In genomic region chr15:96781560-96781959, GRCm38 (mm10) we compare ENCODE assay signal across 21 mouse cellular contexts.
DNase-seq lines count a peak whose midpoint lies in the region; ATAC-seq and TF ChIP-seq lines count a peak whose summit lies in the region.
"Had no signal": no experiment of that assay in that cellular context is flagged by ENCODE, and none has a peak within 500 bp of the region (broad histone marks: within the 10 kb centered on the region; RNA-seq: fewer than 3 reads in every experiment).

No protein-coding gene starts in this region.

- ATAC-seq in heart, postnatal 0 days (ENCODE audit: insufficient read depth, low read depth), result no peak
- ATAC-seq in lung, postnatal 0 days, result no peak
- ATAC-seq: forebrain, embryonic 14.5 days; hindbrain, embryonic 16.5 days; midbrain, embryonic 15.5 days had no signal

- 0 out of 2 replicates have a peak, but pooled peaks have one; percentile 11 for TF ChIP-seq CTCF in heart, postnatal 0 days (IDR thresholded peaks at IDR 0.05; ENCODE audit: low read depth)
- TF ChIP-seq CTCF in lung, postnatal 0 days (IDR thresholded peaks at IDR 0.05), result peak; percentile 26
- peak; percentile 29 for TF ChIP-seq CTCF in ES-Bruce4 (IDR thresholded peaks at IDR 0.05; ENCODE audit: low read depth, low read length)
- no peak for TF ChIP-seq CTCF in cerebellum, adult 2 months (IDR thresholded peaks at IDR 0.05; ENCODE audit: borderline replicate concordance, insufficient read depth, low read depth, low read length)

- H3K9ac ChIP-seq in heart, postnatal 0 days (replicated peaks; ENCODE audit: low read depth, low read length), result no peak overlapping the region
- no peak overlapping the region for H3K9ac ChIP-seq in lung, postnatal 0 days (replicated peaks; ENCODE audit: low read depth)
- no peak overlapping the region for H3K9ac ChIP-seq in ES-Bruce4 (ENCODE audit: low read depth, poor library complexity, severe bottlenecking)
- H3K9ac ChIP-seq: heart, embryonic 15.5 days; limb, embryonic 15.5 days; lung, embryonic 15.5 days; midbrain, embryonic 15.5 days; neural tube, embryonic 15.5 days; stomach, embryonic 15.5 days had no signal

- no peak for TF ChIP-seq POLR2A in ES-Bruce4 (IDR thresholded peaks at IDR 0.05; ENCODE audit: insufficient read depth, low read length)
- no peak for TF ChIP-seq POLR2A in cerebellum, adult 2 months (IDR thresholded peaks at IDR 0.05; ENCODE audit: borderline replicate concordance, insufficient read depth, low read length)

- TF ChIP-seq EP300 in heart, postnatal 0 days (IDR thresholded peaks at IDR 0.05; ENCODE audit: low read depth), result no peak
- no peak for TF ChIP-seq EP300 in lung, postnatal 0 days (IDR thresholded peaks at IDR 0.05)
- no peak for TF ChIP-seq EP300 in ES-Bruce4 (IDR thresholded peaks at IDR 0.05; ENCODE audit: insufficient read depth, low read depth, low read length)

- no peak overlapping the region for H3K4me3 ChIP-seq in heart, postnatal 0 days (ENCODE audit: low read depth, low read length)
- H3K4me3 ChIP-seq in lung, postnatal 0 days (ENCODE audit: low read depth, low read length), result no peak overlapping the region
- H3K4me3 ChIP-seq in ES-Bruce4 (ENCODE audit: low read depth, low read length), result no peak overlapping the region
- H3K4me3 ChIP-seq in cerebellum, adult 2 months (replicated peaks; ENCODE audit: insufficient read depth, low read depth, low read length), result no peak overlapping the region
- H3K4me3 ChIP-seq: heart, embryonic 15.5 days; limb, embryonic 15.5 days; lung, embryonic 15.5 days; midbrain, embryonic 15.5 days; neural tube, embryonic 15.5 days; stomach, embryonic 15.5 days had no signal

- no peaks in the 10 kb centered on the region for H3K27me3 ChIP-seq in heart, postnatal 0 days (ENCODE audit: control insufficient read depth, insufficient read depth, low read length)
- no peaks in the 10 kb centered on the region for H3K27me3 ChIP-seq in lung, postnatal 0 days (replicated peaks; ENCODE audit: insufficient read depth, low read length)
- no peaks in the 10 kb centered on the region for H3K27me3 ChIP-seq in ES-Bruce4 (ENCODE audit: control insufficient read depth, insufficient read depth, low read length, poor library complexity, severe bottlenecking)
- H3K27me3 ChIP-seq in splenic B cell, adult 2 months (ENCODE audit: control insufficient read depth, insufficient read depth, low read length, poor library complexity, severe bottlenecking), result no peaks in the 10 kb centered on the region
- H3K27me3 ChIP-seq in cerebellum, adult 2 months (ENCODE audit: control insufficient read depth, insufficient read depth, low read length), result no peaks in the 10 kb centered on the region
- H3K27me3 ChIP-seq: heart, embryonic 15.5 days; limb, embryonic 15.5 days; lung, embryonic 15.5 days; midbrain, embryonic 15.5 days; neural tube, embryonic 15.5 days; stomach, embryonic 15.5 days had no signal

- H3K36me3 ChIP-seq in heart, postnatal 0 days (replicated peaks; ENCODE audit: control insufficient read depth, insufficient read depth, low read length), result no peaks in the 10 kb centered on the region
- H3K36me3 ChIP-seq in lung, postnatal 0 days (ENCODE audit: insufficient read depth, low read length), result no peaks in the 10 kb centered on the region
- H3K36me3 ChIP-seq in ES-Bruce4 (ENCODE audit: control insufficient read depth, insufficient read depth, low read length, poor library complexity, severe bottlenecking), result no peaks in the 10 kb centered on the region
- H3K36me3 ChIP-seq in splenic B cell, adult 2 months (ENCODE audit: control insufficient read depth, insufficient read depth, low read length, poor library complexity, severe bottlenecking), result no peaks in the 10 kb centered on the region
- H3K36me3 ChIP-seq: heart, embryonic 15.5 days; limb, embryonic 15.5 days; lung, embryonic 15.5 days; midbrain, embryonic 15.5 days; neural tube, embryonic 15.5 days; stomach, embryonic 15.5 days had no signal

- no peak overlapping the region for H3K4me2 ChIP-seq in heart, postnatal 0 days (ENCODE audit: low read depth, low read length)
- H3K4me2 ChIP-seq in lung, postnatal 0 days (replicated peaks; ENCODE audit: low read depth, low read length), result no peak overlapping the region
- H3K4me2 ChIP-seq: heart, embryonic 15.5 days; limb, embryonic 15.5 days; lung, embryonic 15.5 days; midbrain, embryonic 15.5 days; neural tube, embryonic 15.5 days; stomach, embryonic 15.5 days had no signal

- H3K4me1 ChIP-seq in heart, postnatal 0 days (ENCODE audit: control insufficient read depth, insufficient read depth), result peaks cover 20% of the 10 kb centered on the region
- no peaks in the 10 kb centered on the region for H3K4me1 ChIP-seq in lung, postnatal 0 days (ENCODE audit: insufficient read depth, low read depth, low read length)
- H3K4me1 ChIP-seq in ES-Bruce4 (ENCODE audit: control insufficient read depth, insufficient read depth, low read length), result no peaks in the 10 kb centered on the region
- H3K4me1 ChIP-seq in cerebellum, adult 2 months (ENCODE audit: control insufficient read depth, insufficient read depth, low read length), result no peaks in the 10 kb centered on the region
- H3K4me1 ChIP-seq: limb, embryonic 15.5 days; midbrain, embryonic 15.5 days; neural tube, embryonic 15.5 days; stomach, embryonic 15.5 days had no signal

- WGBS in heart, postnatal 0 days, result 89% methylated on average over 5 of the region's 5 CpGs
- 81% methylated on average over 5 of the region's 5 CpGs for WGBS in lung, postnatal 0 days
- 66% methylated on average over 5 of the region's 5 CpGs for WGBS in cerebellum, adult 2 months

- no peak overlapping the region for H3K27ac ChIP-seq in heart, postnatal 0 days (ENCODE audit: low read depth)
- H3K27ac ChIP-seq in lung, postnatal 0 days (ENCODE audit: low read length), result no peak overlapping the region
- H3K27ac ChIP-seq in ES-Bruce4 (ENCODE audit: insufficient read depth, low read length), result no peak overlapping the region
- H3K27ac ChIP-seq in cerebellum, adult 2 months (ENCODE audit: insufficient read depth, low read length), result no peak overlapping the region
- H3K27ac ChIP-seq: heart, embryonic 15.5 days; limb, embryonic 15.5 days; lung, embryonic 15.5 days; midbrain, embryonic 15.5 days; neural tube, embryonic 15.5 days; stomach, embryonic 15.5 days had no signal

- no peak for DNase-seq in heart, postnatal 0 days (ENCODE audit: low spot score)
- no peak for DNase-seq in heart, adult 18-20 months
- no peak for DNase-seq in lung, postnatal 0 days (ENCODE audit: low spot score)
- DNase-seq in lung, postnatal 4 days, result no peak
- peak; percentile 19 for DNase-seq in splenic B cell, adult 2 months (ENCODE audit: low read depth, low spot score)
- DNase-seq in adrenal gland, postnatal 36 days, result no peak
- no peak for DNase-seq in cerebellum, adult 2 months
- DNase-seq: adrenal gland, adult 2 months; cerebellum, adult 9-10 months; kidney, adult 11 months; right cerebral cortex, postnatal 14 days; spleen, adult 18-20 months had no signal

- H3K9me3 ChIP-seq in heart, postnatal 0 days (replicated peaks; ENCODE audit: control insufficient read depth, low read length), result no peaks in the 10 kb centered on the region
- H3K9me3 ChIP-seq in lung, postnatal 0 days (ENCODE audit: low read length), result no peaks in the 10 kb centered on the region
- H3K9me3 ChIP-seq in ES-Bruce4 (replicated peaks; ENCODE audit: control insufficient read depth, insufficient read depth, low read length, poor library complexity, severe bottlenecking), result no peaks in the 10 kb centered on the region
- H3K9me3 ChIP-seq: heart, embryonic 15.5 days; limb, embryonic 15.5 days; lung, embryonic 15.5 days; midbrain, embryonic 15.5 days; neural tube, embryonic 15.5 days; stomach, embryonic 15.5 days had no signal
